ENCODE assay signal across 10 mouse cellular contexts in the genomic region with DNA sequence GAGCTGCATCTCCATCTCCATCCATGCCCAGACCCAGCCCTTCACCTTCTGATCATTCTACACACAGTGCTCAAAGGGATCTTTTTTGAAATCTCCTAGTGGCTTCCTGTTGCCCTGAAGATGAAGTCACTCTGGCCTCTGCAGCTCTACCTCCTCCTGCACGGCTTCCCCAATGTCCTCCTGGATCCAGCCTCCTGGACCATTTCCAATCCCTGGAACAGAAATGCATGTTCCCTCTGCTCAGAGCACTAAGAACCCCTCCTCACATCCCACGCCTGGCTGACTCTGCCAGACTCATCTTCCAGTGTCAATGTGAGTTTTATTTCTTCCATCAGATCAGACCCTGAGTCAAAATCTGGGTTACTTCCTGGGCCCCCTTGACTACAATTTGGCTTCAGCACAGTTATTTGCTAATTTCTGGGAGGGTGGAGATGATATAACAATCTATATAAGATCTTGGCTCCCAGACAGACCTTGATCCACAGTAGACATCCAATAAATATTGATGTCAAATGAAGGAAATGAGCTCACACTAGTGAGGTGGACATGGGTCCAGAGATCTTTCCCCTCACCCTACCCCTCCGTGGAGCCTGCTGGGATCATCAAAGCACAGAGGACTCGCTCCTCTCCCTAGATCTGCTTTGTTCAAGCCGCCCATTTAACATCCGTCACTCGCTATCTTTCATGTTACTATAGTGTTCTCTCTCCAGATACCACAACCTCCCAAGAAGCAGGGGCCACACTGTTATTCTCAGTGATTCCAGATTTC. TPM values are rescaled to one million over a fixed set of nuclear protein-coding genes. Genes with fewer than 3 reads are reported as not detected.
DNase-seq lines count a peak whose midpoint lies in the region; ATAC-seq and TF ChIP-seq lines count a peak whose summit lies in the region.
"Had no signal": no experiment of that assay in that cellular context is flagged by ENCODE, and none has a peak within 500 bp of the region (broad histone marks: within the 10 kb centered on the region; RNA-seq: fewer than 3 reads in every experiment).

No protein-coding gene starts in this region.

- H3K9me3 ChIP-seq in kidney, embryonic 16.5 days (ENCODE audit: low read length): peaks cover 5% of the 10 kb centered on the region; the same call in 1 of the 2 replicates
- H3K9me3 ChIP-seq in kidney, embryonic 15.5 days (replicated peaks): no peaks in the 10 kb centered on the region
- H3K9me3 ChIP-seq in lung, embryonic 15.5 days: no peaks in the 10 kb centered on the region
- no peaks in the 10 kb centered on the region for H3K9me3 ChIP-seq in forebrain, embryonic 11.5 days (ENCODE audit: control insufficient read depth, low read length)

- 62% methylated on average over 7 of the region's 7 CpGs for WGBS in kidney, embryonic 16.5 days
- 68% methylated on average over 7 of the region's 7 CpGs for WGBS in kidney, embryonic 15.5 days
- WGBS in lung, embryonic 15.5 days: 55% methylated on average over 7 of the region's 7 CpGs
- WGBS in forebrain, embryonic 11.5 days: 87% methylated on average over 7 of the region's 7 CpGs

- H3K9ac ChIP-seq in kidney, embryonic 16.5 days (replicated peaks; ENCODE audit: low read length): no peak overlapping the region
- H3K9ac ChIP-seq in kidney, embryonic 15.5 days: no peak overlapping the region
- no peak overlapping the region for H3K9ac ChIP-seq in lung, embryonic 15.5 days
- no peak overlapping the region for H3K9ac ChIP-seq in forebrain, embryonic 11.5 days (ENCODE audit: low read length)
- H3K9ac ChIP-seq: midbrain, embryonic 12.5 days had no signal

- TF ChIP-seq CTCF in brain, embryonic 14.5 days (IDR thresholded peaks at IDR 0.05; ENCODE audit: borderline replicate concordance, extremely low read depth, insufficient read depth, insufficient read length): no peak

- no peak for TF ChIP-seq POLR2A in brain, embryonic 14.5 days (IDR thresholded peaks at IDR 0.05; ENCODE audit: borderline replicate concordance, extremely low read depth, insufficient read depth, insufficient read length, poor library complexity, severe bottlenecking)

- DNase-seq in brain, embryonic 14.5 days (ENCODE audit: low read depth): peak; percentile 48
- DNase-seq in cerebellum, adult 9-11 months: peak; percentile 64
- no peak for DNase-seq in forebrain, embryonic 11.5 days (ENCODE audit: low spot score)
- no peak for DNase-seq in B cell, adult 2 months
- DNase-seq in retina, postnatal 1 day: no peak
- DNase-seq: kidney, postnatal 25 days had no signal

- peak overlapping the region; percentile 31; the same call in 1 of the 2 replicates for H3K27ac ChIP-seq in kidney, embryonic 16.5 days (ENCODE audit: low read length)
- H3K27ac ChIP-seq in kidney, embryonic 15.5 days: no peak overlapping the region; the same call in 1 of the 2 replicates
- H3K27ac ChIP-seq in lung, embryonic 15.5 days: no peak overlapping the region; the same call in 1 of the 2 replicates
- no peak overlapping the region for H3K27ac ChIP-seq in forebrain, embryonic 11.5 days (ENCODE audit: low read depth, low read length)

- H3K27me3 ChIP-seq in kidney, embryonic 16.5 days (ENCODE audit: insufficient read depth, low read length): no peaks in the 10 kb centered on the region
- no peaks in the 10 kb centered on the region for H3K27me3 ChIP-seq in kidney, embryonic 15.5 days
- H3K27me3 ChIP-seq in lung, embryonic 15.5 days: no peaks in the 10 kb centered on the region
- H3K27me3 ChIP-seq in forebrain, embryonic 11.5 days (ENCODE audit: control insufficient read depth, insufficient read depth, low read length): no peaks in the 10 kb centered on the region
- H3K27me3 ChIP-seq: midbrain, embryonic 12.5 days had no signal

- H3K36me3 ChIP-seq in kidney, embryonic 16.5 days (ENCODE audit: insufficient read depth, low read length): no peaks in the 10 kb centered on the region
- no peaks in the 10 kb centered on the region for H3K36me3 ChIP-seq in kidney, embryonic 15.5 days
- H3K36me3 ChIP-seq in lung, embryonic 15.5 days: no peaks in the 10 kb centered on the region
- H3K36me3 ChIP-seq in forebrain, embryonic 11.5 days (ENCODE audit: control insufficient read depth, insufficient read depth, low read length): no peaks in the 10 kb centered on the region

- H3K4me3 ChIP-seq in kidney, embryonic 16.5 days (ENCODE audit: low read length): no peak overlapping the region
- no peak overlapping the region for H3K4me3 ChIP-seq in kidney, embryonic 15.5 days (replicated peaks)
- H3K4me3 ChIP-seq in lung, embryonic 15.5 days: no peak overlapping the region
- no peak overlapping the region for H3K4me3 ChIP-seq in forebrain, embryonic 11.5 days (ENCODE audit: low read depth, low read length)
- H3K4me3 ChIP-seq: midbrain, embryonic 12.5 days had no signal

- no peak for ATAC-seq in kidney, embryonic 16.5 days (ENCODE audit: low FRiP score, low TSS enrichment)
- no peak for ATAC-seq in kidney, embryonic 15.5 days (replicated peaks; ENCODE audit: low FRiP score)
- 0 out of 2 replicates have a peak, but pooled peaks have one; percentile 25 for ATAC-seq in lung, embryonic 15.5 days (ENCODE audit: borderline replicate concordance, extremely low read depth, low FRiP score, low TSS enrichment)
- no peak for ATAC-seq in forebrain, embryonic 11.5 days (replicated peaks; ENCODE audit: low FRiP score)

- H3K4me2 ChIP-seq in kidney, embryonic 16.5 days (replicated peaks; ENCODE audit: low read depth, low read length): no peak overlapping the region
- H3K4me2 ChIP-seq in kidney, embryonic 15.5 days: no peak overlapping the region
- H3K4me2 ChIP-seq in lung, embryonic 15.5 days: no peak overlapping the region
- no peak overlapping the region for H3K4me2 ChIP-seq in forebrain, embryonic 11.5 days (ENCODE audit: low read depth, low read length, severe bottlenecking)
- H3K4me2 ChIP-seq: midbrain, embryonic 12.5 days had no signal

- H3K4me1 ChIP-seq in kidney, embryonic 16.5 days (ENCODE audit: insufficient read depth, low read length): peaks cover 19% of the 10 kb centered on the region
- peaks cover 17% of the 10 kb centered on the region for H3K4me1 ChIP-seq in kidney, embryonic 15.5 days
- H3K4me1 ChIP-seq in lung, embryonic 15.5 days: peaks cover 27% of the 10 kb centered on the region
- no peaks in the 10 kb centered on the region for H3K4me1 ChIP-seq in forebrain, embryonic 11.5 days (replicated peaks; ENCODE audit: control insufficient read depth, insufficient read depth, low read length)

RNA-seq across cellular contexts. Expression of gene Tmod2, which starts 10.8 kb away (rescaled TPM):
- polyA plus RNA-seq in kidney, embryonic 16.5 days (2015; fragmentation: Nextera tagmentation; extraction: Ambion mirVana): 19.7 and 20.8 TPM in 2 replicates
- polyA plus RNA-seq in kidney, embryonic 15.5 days (2015; fragmentation: Nextera tagmentation; extraction: Ambion mirVana): 22.1 and 26.5 TPM in 2 replicates
- polyA plus RNA-seq in brain, embryonic 14.5 days (2012; rRNA removed): 51.1 and 74.5 TPM in 2 replicates
- 9.4 and 10.1 TPM in 2 replicates for polyA plus RNA-seq in lung, embryonic 15.5 days (2015; fragmentation: Nextera tagmentation; extraction: Ambion mirVana)
- 61.9 and 63.7 TPM in 2 replicates for polyA plus RNA-seq in forebrain, embryonic 11.5 days (2014; fragmentation: Nextera tagmentation; extraction: Ambion mirVana)

RNA-seq across cellular contexts. Expression of gene Lysmd2, which starts 25.2 kb away (rescaled TPM):
- polyA plus RNA-seq in kidney, embryonic 16.5 days (2015; fragmentation: Nextera tagmentation; extraction: Ambion mirVana): 31.0 and 31.5 TPM in 2 replicates
- polyA plus RNA-seq in kidney, embryonic 15.5 days (2015; fragmentation: Nextera tagmentation; extraction: Ambion mirVana): 31.1 and 35.1 TPM in 2 replicates
- polyA plus RNA-seq in brain, embryonic 14.5 days (2012; rRNA removed): 19.5 and 22.2 TPM in 2 replicates
- 27.0 and 28.1 TPM in 2 replicates for polyA plus RNA-seq in lung, embryonic 15.5 days (2015; fragmentation: Nextera tagmentation; extraction: Ambion mirVana)
- polyA plus RNA-seq in forebrain, embryonic 11.5 days (2014; fragmentation: Nextera tagmentation; extraction: Ambion mirVana): 13.0 and 17.1 TPM in 2 replicates

RNA-seq across cellular contexts. Expression of gene Tmod3, which starts 40.9 kb away (rescaled TPM):
- polyA plus RNA-seq in kidney, embryonic 16.5 days (2015; fragmentation: Nextera tagmentation; extraction: Ambion mirVana): 157 and 167 TPM in 2 replicates
- 143 and 144 TPM in 2 replicates for polyA plus RNA-seq in kidney, embryonic 15.5 days (2015; fragmentation: Nextera tagmentation; extraction: Ambion mirVana)
- polyA plus RNA-seq in brain, embryonic 14.5 days (2012; rRNA removed): 58.9 and 60.9 TPM in 2 replicates
- 155 and 160 TPM in 2 replicates for polyA plus RNA-seq in lung, embryonic 15.5 days (2015; fragmentation: Nextera tagmentation; extraction: Ambion mirVana)
- polyA plus RNA-seq in forebrain, embryonic 11.5 days (2014; fragmentation: Nextera tagmentation; extraction: Ambion mirVana): 101 and 104 TPM in 2 replicates

Comparison
In these comparisons a context has a peak if more than half of its experiments do, and no peak if none do; other contexts are left out.
1. DNase-seq: peak in brain, embryonic 14.5 days (single experiment) and cerebellum, adult 9-11 months (single experiment); none in forebrain, embryonic 11.5 days (single experiment), B cell, adult 2 months (0 of 2) and retina, postnatal 1 day (single experiment).